Mouse (Mus musculus) megakaryocyte, embryonic 14.5 days (primary cell): Measurements from ENCODE around the gene Zfp385a. TPM values are rescaled to one million over a fixed set of nuclear protein-coding genes. Genes with fewer than 3 reads are reported as not detected.

Experiments
- H3K27me3 ChIP-seq: replicated peaks from 2 replicates; pipeline ENCODE3; 2012; ENCODE audit warnings: inconsistent platforms
- H3K36me3 ChIP-seq: replicated peaks from 2 replicates; pipeline ENCODE3; 2012; ENCODE audit warnings: low read length, inconsistent platforms, mixed read lengths
- H3K4me1 ChIP-seq: 2 replicates; pipeline ENCODE4 v1.6.1; 2012; ENCODE audit warnings: inconsistent platforms
- H3K4me3 ChIP-seq: replicated peaks from 2 replicates; pipeline ENCODE3; 2012; ENCODE audit warnings: moderate library complexity, mild to moderate bottlenecking, inconsistent platforms
- H3K9me3 ChIP-seq: 2 replicates; pipeline ENCODE4 v1.6.1; 2012; ENCODE audit warnings: inconsistent platforms
- FLI1 ChIP-seq: IDR thresholded peaks from 2 replicates; pipeline ENCODE4 v1.6.1; 2012; ENCODE audit warnings: low read length, inconsistent platforms, mixed read lengths
- GATA1 ChIP-seq: IDR thresholded peaks from 3 replicates; pipeline ENCODE4 v1.6.1; 2012; ENCODE audit warnings: mixed read lengths, low read length, inconsistent platforms, borderline replicate concordance
- polyA plus RNA-seq: library from polyadenylated mRNA; stranded (reverse); fragments of >175 nt; gene quantifications from 2 replicates; pipeline ENCODE4 v1.2.3, GENCODE M21; 2012; ENCODE audit warnings: low replicate concordance; ENCODE audit not compliant: insufficient read depth

The Zfp385a gene
- polyA plus RNA-seq, 1 experiment: 1,319 TPM

DNA sequence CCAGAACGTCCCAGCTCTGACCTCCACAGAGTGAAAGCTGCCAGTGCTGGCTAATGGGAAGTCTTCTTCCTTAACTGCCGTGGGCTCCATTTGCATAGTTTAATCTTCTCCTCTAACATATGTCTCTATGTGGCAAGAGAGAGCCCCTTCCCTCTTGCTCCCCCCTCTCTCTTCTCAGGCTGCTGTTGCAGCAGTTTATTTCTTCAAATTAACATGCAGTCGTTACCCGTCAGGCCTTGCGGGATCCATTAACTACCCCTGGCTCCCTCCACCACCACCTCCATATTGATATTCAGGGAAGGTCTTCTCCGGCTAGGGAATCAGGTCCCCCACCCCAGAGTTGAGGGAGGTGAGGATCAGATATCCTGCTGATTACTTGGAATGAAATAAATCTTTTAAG is 42.6 kb downstream of the Zfp385a start:
- Histone ChIP-seq H3K4me3 (no peak overlapping the region), H3K9me3 (no peaks in the 10 kb centered on the region), H3K36me3 (peaks cover 90% of the 10 kb centered on the region), H3K27me3 (peaks cover under 1% of the 10 kb centered on the region), H3K4me1 (peaks cover 19% of the 10 kb centered on the region)
- TF ChIP-seq GATA1: no peak
- TF ChIP-seq FLI1: no peak

GRCm38 (mm10) chr15:103295851-103296250 is 44.0 kb downstream of the Zfp385a start:
- no peaks in the 10 kb centered on the region for H3K27me3 ChIP-seq
- no peak for TF ChIP-seq FLI1
- TF ChIP-seq GATA1: no peak
- H3K9me3 ChIP-seq: no peaks in the 10 kb centered on the region
- peaks cover 5% of the 10 kb centered on the region for H3K4me1 ChIP-seq
- H3K36me3 ChIP-seq: peaks cover 95% of the 10 kb centered on the region
- no peak overlapping the region for H3K4me3 ChIP-seq

GRCm38 (mm10) chr15:103294649-103295048 is 45.2 kb downstream of the Zfp385a start:
- Histone ChIP-seq H3K27me3 (no peaks in the 10 kb centered on the region), H3K36me3 (peaks cover 95% of the 10 kb centered on the region)
- TF ChIP-seq GATA1: no peak
- TF ChIP-seq FLI1: no peak

DNA sequence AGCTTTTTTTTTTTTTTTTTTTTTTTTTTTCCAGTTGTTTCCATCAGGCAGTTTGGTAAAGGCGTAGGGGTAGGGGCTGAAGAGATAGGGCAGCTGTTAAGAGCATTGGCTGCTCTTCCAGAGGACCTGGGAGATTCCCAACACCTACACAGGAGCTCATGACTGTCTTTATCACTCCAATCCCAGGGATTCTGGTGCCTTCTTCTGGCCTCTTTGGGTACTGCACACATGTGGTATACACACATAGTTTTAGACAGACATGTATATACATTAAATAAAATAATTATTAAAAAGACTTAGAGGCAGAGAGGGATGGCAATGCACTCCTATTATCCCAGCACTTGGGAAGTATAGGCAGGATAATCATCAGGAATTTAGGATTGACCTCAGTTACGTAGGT is 46.5 kb downstream of the Zfp385a start:
- TF ChIP-seq GATA1 (no peak), FLI1 (no peak)
- Histone ChIP-seq H3K36me3 (peaks cover 95% of the 10 kb centered on the region), H3K4me1 (peaks cover 21% of the 10 kb centered on the region), H3K9me3 (no peaks in the 10 kb centered on the region), H3K27me3 (no peaks in the 10 kb centered on the region), H3K4me3 (no peak overlapping the region)

More at GRCm38 (mm10) chr15:103294649-103295048, 45.2 kb downstream of the Zfp385a start:
- H3K4me1 ChIP-seq: peaks cover 9% of the 10 kb centered on the region; the same call in 1 of the 2 replicates
- no peak overlapping the region for H3K4me3 ChIP-seq
- no peaks in the 10 kb centered on the region for H3K9me3 ChIP-seq

- Histone ChIP-seq H3K36me3 (peaks cover 95% of the 10 kb centered on the region), H3K27me3 (no peaks in the 10 kb centered on the region), H3K9me3 (no peaks in the 10 kb centered on the region), H3K4me1 (peaks cover 26% of the 10 kb centered on the region), H3K4me3 (no peak overlapping the region)
- TF ChIP-seq FLI1 (no peak), GATA1 (no peak)
These were observed 47.1 kb downstream of the Zfp385a start for GRCm38 (mm10) chr15:103292673-103293345.

DNA sequence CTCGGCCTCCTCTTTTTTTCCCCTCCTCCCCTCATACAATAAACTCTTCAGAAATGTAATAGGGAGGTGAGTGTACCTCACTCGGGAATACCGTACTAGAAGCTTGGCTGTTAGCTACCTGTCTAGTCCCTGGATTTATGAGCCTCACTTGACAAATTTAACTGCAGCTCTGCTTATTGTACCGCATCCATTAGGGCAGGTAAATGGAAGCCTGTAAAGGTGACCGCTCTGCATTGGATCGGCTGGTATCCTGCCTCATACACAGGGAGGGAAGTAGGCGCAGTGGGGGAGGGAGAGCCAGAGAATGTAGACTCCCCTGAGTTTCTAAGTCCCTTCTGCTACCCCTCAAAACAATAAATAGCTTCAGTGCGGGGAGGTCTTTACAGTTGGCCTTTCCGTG is 49.0 kb downstream of the Zfp385a start:
- Histone ChIP-seq H3K27me3 (no peaks in the 10 kb centered on the region), H3K4me3 (no peak overlapping the region), H3K4me1 (peaks cover 34% of the 10 kb centered on the region), H3K36me3 (peaks cover 94% of the 10 kb centered on the region), H3K9me3 (no peaks in the 10 kb centered on the region)
- TF ChIP-seq GATA1: no peak
- no peak for TF ChIP-seq FLI1

GRCm38 (mm10) chr15:103290417-103290816 is 49.5 kb downstream of the Zfp385a start:
- H3K4me1 ChIP-seq: peaks cover 38% of the 10 kb centered on the region
- H3K9me3 ChIP-seq: no peaks in the 10 kb centered on the region
- peaks cover 94% of the 10 kb centered on the region for H3K36me3 ChIP-seq
- TF ChIP-seq FLI1 (no peak), GATA1 (no peak)
- no peak overlapping the region for H3K4me3 ChIP-seq
- H3K27me3 ChIP-seq: no peaks in the 10 kb centered on the region

GRCm38 (mm10) chr15:103289600-103289999 is 50.3 kb downstream of the Zfp385a start:
- H3K36me3 ChIP-seq: peaks cover 95% of the 10 kb centered on the region
- H3K27me3 ChIP-seq: no peaks in the 10 kb centered on the region
- no peak overlapping the region for H3K4me3 ChIP-seq
- TF ChIP-seq GATA1 (no peak), FLI1 (no peak)
- H3K9me3 ChIP-seq: no peaks in the 10 kb centered on the region
- H3K4me1 ChIP-seq: peaks cover 46% of the 10 kb centered on the region

- TF ChIP-seq FLI1 (no peak), GATA1 (no peak)
- Histone ChIP-seq H3K4me3 (no peak overlapping the region), H3K9me3 (no peaks in the 10 kb centered on the region), H3K4me1 (peaks cover 62% of the 10 kb centered on the region), H3K27me3 (no peaks in the 10 kb centered on the region), H3K36me3 (peaks cover 79% of the 10 kb centered on the region)
These were observed 54.0 kb downstream of the Zfp385a start for GRCm38 (mm10) chr15:103285778-103286417.

GRCm38 (mm10) chr15:103284647-103285046 is 55.2 kb downstream of the Zfp385a start:
- TF ChIP-seq GATA1 (no peak), FLI1 (no peak)
- H3K4me1 ChIP-seq: peaks cover 66% of the 10 kb centered on the region
- no peaks in the 10 kb centered on the region for H3K9me3 ChIP-seq
- peaks cover 73% of the 10 kb centered on the region for H3K36me3 ChIP-seq
- H3K4me3 ChIP-seq: no peak overlapping the region
- no peaks in the 10 kb centered on the region for H3K27me3 ChIP-seq
